Mouse (Mus musculus): ENCODE data around the gene Zmiz1.

Zmiz1 gene

GRCm38 (mm10) chr14:25654401-25655197 lies 195.6 kb downstream of the Zmiz1 start:
- DNase-seq = no peak

- DNase-seq = peak; percentile 45
Measured at GRCm38 (mm10) chr14:25660661-25661060, 201.7 kb downstream of the Zmiz1 start.

- DNase-seq = no peak
Measured at GRCm38 (mm10) chr14:25661185-25661920, 202.4 kb downstream of the Zmiz1 start.

- no peak for DNase-seq
Measured at GRCm38 (mm10) chr14:25663649-25664309, 204.8 kb downstream of the Zmiz1 start.

- DNase-seq = no peak
Measured at GRCm38 (mm10) chr14:25664310-25664695, 205.3 kb downstream of the Zmiz1 start.

- no peak for DNase-seq
Measured at GRCm38 (mm10) chr14:25665314-25665970, 206.5 kb downstream of the Zmiz1 start.

- no peak for DNase-seq
Measured at GRCm38 (mm10) chr14:25666668-25667376, 207.8 kb downstream of the Zmiz1 start.

GRCm38 (mm10) chr14:25667587-25667986 lies 208.6 kb downstream of the Zmiz1 start:
- no peak for DNase-seq

GRCm38 (mm10) chr14:25679625-25680024 lies 220.6 kb downstream of the Zmiz1 start:
- DNase-seq = no peak

- no peak for DNase-seq
Measured at GRCm38 (mm10) chr14:25682020-25682419, 223.0 kb downstream of the Zmiz1 start.

GRCm38 (mm10) chr14:25686216-25686945 lies 227.4 kb downstream of the Zmiz1 start:
- DNase-seq = no peak

- DNase-seq = no peak
Measured at GRCm38 (mm10) chr14:25686983-25687901, 228.3 kb downstream of the Zmiz1 start.

- DNase-seq = peak; percentile 39
Measured at GRCm38 (mm10) chr14:25693271-25693887, 234.4 kb downstream of the Zmiz1 start.

GRCm38 (mm10) chr14:25693888-25694568 lies 235.0 kb downstream of the Zmiz1 start, which contains the start of gene Ppif:
Gene Ppif (plus strand): TSS chr14:25694154.
- peak; percentile 95 for DNase-seq

GRCm38 (mm10) chr14:25694569-25694897 lies 235.5 kb downstream of the Zmiz1 start:
- peak; percentile 49 for DNase-seq

GRCm38 (mm10) chr14:25695059-25695458 lies 236.1 kb downstream of the Zmiz1 start:
- no peak for DNase-seq

- DNase-seq = no peak
Measured at GRCm38 (mm10) chr14:25696356-25696755, 237.4 kb downstream of the Zmiz1 start.

- peak; percentile 72 for DNase-seq
Measured at GRCm38 (mm10) chr14:25701986-25702385, 243.0 kb downstream of the Zmiz1 start.

GRCm38 (mm10) chr14:25707691-25708181 lies 248.8 kb downstream of the Zmiz1 start:
- DNase-seq = peak; percentile 89
